Mouse (Mus musculus) liver, embryonic 14.5 days (tissue): ENCODE results near the gene A730071L15Rik. TPM values are rescaled to one million over a fixed set of nuclear protein-coding genes. Genes with fewer than 3 reads are reported as not detected.

ENCODE experiments used
- ATAC-seq: fragments of 200-750 bp; cut with Nextera tagmentation; 2 replicates; pipeline ENCODE4 v1.8.0; 2017; ENCODE audit warnings: moderate number of reproducible peaks, mild to moderate bottlenecking, moderate library complexity; ENCODE audit not compliant: insufficient read depth
- DNase-seq, 3 experiments: peaks; one replicate each; pipeline ENCODE4 v3.0.0-alpha.2; 2012 to 2013; ENCODE audit warnings: low read depth in 3 of 3, low spot score in 3 of 3
- H3K27ac ChIP-seq: fragments of 300-500 bp; sonication (generic); 2 replicates; pipeline ENCODE4 v1.5.1; 2014; ENCODE audit warnings: moderate library complexity, mild to moderate bottlenecking, control low read depth, inconsistent platforms
- H3K27me3 ChIP-seq: fragments of 300-500 bp; sonication (generic); 2 replicates; pipeline ENCODE4 v1.6.1; 2014; ENCODE audit warnings: mild to moderate bottlenecking, low read length, moderate library complexity; ENCODE audit not compliant: control insufficient read depth, insufficient read depth
- H3K36me3 ChIP-seq: fragments of 300-500 bp; sonication (generic); replicated peaks from 2 replicates; pipeline ENCODE4 v1.6.1; 2014; ENCODE audit warnings: low read depth; ENCODE audit not compliant: control insufficient read depth, insufficient read depth
- H3K4me1 ChIP-seq, 2 experiments: fragments of 200-500 bp in 1 of 2; fragments of 300-500 bp in 1 of 2; sonication (generic) in 1 of 2; replicated peaks; 2 replicates each; pipeline ENCODE4 v1.6.1; 2012 to 2014; ENCODE audit warnings: antibody characterized with exemption in 1 of 2, inconsistent platforms in 1 of 2, low read length in 1 of 2; ENCODE audit not compliant: control insufficient read depth in 2 of 2, insufficient read depth in 2 of 2
- H3K4me2 ChIP-seq: fragments of 300-500 bp; sonication (generic); 2 replicates; pipeline ENCODE4 v1.6.1; 2014; ENCODE audit warnings: low read depth, mild to moderate bottlenecking, control low read depth, moderate library complexity
- H3K4me3 ChIP-seq, 2 experiments: fragments of 200-500 bp in 1 of 2; fragments of 300-500 bp in 1 of 2; sonication (generic) in 1 of 2; 2 replicates each; pipeline ENCODE4 v1.5.1; 2012 to 2014; ENCODE audit warnings: low read depth in 2 of 2, low read length in 2 of 2, mild to moderate bottlenecking in 2 of 2, control low read depth in 1 of 2, inconsistent platforms in 1 of 2, moderate library complexity in 1 of 2; ENCODE audit not compliant: insufficient read depth in 1 of 2
- H3K9ac ChIP-seq: fragments of 300-500 bp; sonication (generic); replicated peaks from 2 replicates; pipeline ENCODE4 v1.6.1; 2014; ENCODE audit warnings: mild to moderate bottlenecking, control low read depth, moderate library complexity
- H3K9me3 ChIP-seq: fragments of 300-500 bp; sonication (generic); 2 replicates; pipeline ENCODE4 v1.6.1; 2016; ENCODE audit warnings: low read length, mixed read lengths; ENCODE audit not compliant: control insufficient read depth
- CTCF ChIP-seq: IDR thresholded peaks from 2 replicates; pipeline ENCODE4 v1.5.1; 2016; ENCODE audit warnings: antibody characterized with exemption, low read depth, control low read depth
- EP300 ChIP-seq: IDR thresholded peaks from 2 replicates; pipeline ENCODE4 v1.6.1; 2016; ENCODE audit warnings: antibody characterized with exemption, low read depth
- WGBS: fragments of 180-500 bp; shearing (Covaris S2); extraction: QIAGEN DNeasy Blood & Tissue Kit; methylation state at CpG from one replicate; pipeline ENCODE4 v1.1.7; 2014; ENCODE audit not compliant: insufficient replicate concordance; 5-methylcytosine and 5-hydroxymethylcytosine counted together
- polyA plus RNA-seq, 2 experiments: library from polyadenylated mRNA; depleted of rRNA in 1 of 2; stranded (reverse) in 1 of 2; unstranded in 1 of 2; fragments of >200 nt; fragmentation: Nextera tagmentation in 1 of 2; extraction: Ambion mirVana in 1 of 2; gene quantifications; 2 replicates each; pipeline versions ENCODE4 v1.2.1 to v1.2.3; 2012 to 2014

The A730071L15Rik gene
- polyA plus RNA-seq (2012; rRNA removed) (0.04 and 0.05 TPM in 2 replicates), polyA plus RNA-seq (2014; fragmentation: Nextera tagmentation; extraction: Ambion mirVana) (not detected in 2 replicates)

DNA sequence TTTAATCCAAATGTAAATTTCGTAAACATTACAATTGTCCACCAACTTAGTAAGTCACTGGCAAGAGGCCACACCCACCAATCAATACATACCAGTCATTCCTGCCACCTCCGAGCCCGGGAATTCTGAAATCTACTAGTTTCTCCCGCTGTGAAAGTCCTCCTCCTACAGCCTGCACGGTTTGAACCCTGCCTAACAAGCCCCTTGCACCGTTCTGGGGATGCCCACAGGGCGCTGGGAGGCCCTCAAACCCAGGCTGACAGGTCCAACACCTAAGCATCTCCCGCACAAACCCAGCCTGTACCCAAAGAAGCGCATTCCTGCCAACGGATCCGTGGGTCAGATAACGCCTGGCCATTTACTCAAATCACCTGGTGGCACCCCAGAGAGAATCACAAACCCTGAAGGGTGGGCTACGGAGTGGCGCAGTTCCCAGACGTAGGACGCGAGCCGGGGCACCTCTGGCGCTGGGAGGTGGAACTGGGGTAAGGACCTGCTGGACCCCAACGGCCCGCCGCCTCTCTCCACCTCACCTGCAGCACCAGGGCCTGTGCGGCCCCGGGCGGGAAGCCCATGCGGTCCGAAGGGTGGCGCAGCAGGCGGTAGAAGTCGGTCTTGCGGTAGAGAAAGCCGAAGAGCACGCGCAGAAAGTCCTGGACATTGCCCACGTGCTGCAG, at the start of gene A730071L15Rik:
A730071L15Rik (plus strand) TSS at position 620 of the 677 bp plus-strand sequence.
- peak within 1 kb of the TSS; percentile 73 for H3K9ac ChIP-seq
- H3K4me3 ChIP-seq = peak within 1 kb of the TSS; percentile 69 to 86
- peak in 1 of 3 experiments; percentile 33 for DNase-seq
- no peaks in the 10 kb centered on the region for H3K36me3 ChIP-seq
- H3K27me3 ChIP-seq = no peaks in the 10 kb centered on the region
- under 1% methylated on average over 35 of the region's 35 CpGs for WGBS
- H3K27ac ChIP-seq = peak within 1 kb of the TSS; percentile 62
- ATAC-seq = peak; percentile 66
- H3K9me3 ChIP-seq = no peaks in the 10 kb centered on the region
- H3K4me2 ChIP-seq = peak within 1 kb of the TSS; percentile 85
- TF ChIP-seq EP300 (no peak), CTCF (0 out of 2 replicates have a peak, but pooled peaks have one; percentile 17)
- H3K4me1 ChIP-seq = peaks cover 9 to 13% of the 10 kb centered on the region in 2 experiments

DNA sequence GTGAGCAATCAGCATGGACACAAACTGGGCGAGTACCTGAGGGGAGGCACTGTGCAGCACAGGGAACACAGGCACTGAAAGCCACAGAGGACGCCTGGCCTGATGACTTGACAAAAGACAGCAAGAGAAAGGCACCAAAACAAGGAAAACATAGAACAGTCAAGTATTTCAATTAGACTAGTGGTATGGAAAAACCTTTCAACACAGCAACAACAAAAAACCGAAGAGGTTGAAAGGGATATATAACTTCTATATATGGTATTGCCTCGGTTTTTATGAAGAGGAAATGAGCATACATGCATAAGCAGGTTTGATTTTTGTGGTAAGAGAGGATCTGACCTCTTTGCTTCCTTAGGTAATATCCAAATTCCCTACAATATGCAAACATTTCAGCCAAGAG, 47.0 kb upstream of the A730071L15Rik start:
- TF ChIP-seq EP300 = no peak
- TF ChIP-seq CTCF = no peak
- Histone ChIP-seq H3K9ac (no peak overlapping the region), H3K9me3 (no peaks in the 10 kb centered on the region), H3K4me3 (no peak overlapping the region), H3K36me3 (peaks cover 10% of the 10 kb centered on the region), H3K4me2 (no peak overlapping the region), H3K27me3 (no peaks in the 10 kb centered on the region), H3K27ac (no peak overlapping the region), H3K4me1 (no peaks in the 10 kb centered on the region)
- ATAC-seq (no peak), DNase-seq (no peak)
- WGBS = 57% methylated on average over 4 of the region's 4 CpGs

DNA sequence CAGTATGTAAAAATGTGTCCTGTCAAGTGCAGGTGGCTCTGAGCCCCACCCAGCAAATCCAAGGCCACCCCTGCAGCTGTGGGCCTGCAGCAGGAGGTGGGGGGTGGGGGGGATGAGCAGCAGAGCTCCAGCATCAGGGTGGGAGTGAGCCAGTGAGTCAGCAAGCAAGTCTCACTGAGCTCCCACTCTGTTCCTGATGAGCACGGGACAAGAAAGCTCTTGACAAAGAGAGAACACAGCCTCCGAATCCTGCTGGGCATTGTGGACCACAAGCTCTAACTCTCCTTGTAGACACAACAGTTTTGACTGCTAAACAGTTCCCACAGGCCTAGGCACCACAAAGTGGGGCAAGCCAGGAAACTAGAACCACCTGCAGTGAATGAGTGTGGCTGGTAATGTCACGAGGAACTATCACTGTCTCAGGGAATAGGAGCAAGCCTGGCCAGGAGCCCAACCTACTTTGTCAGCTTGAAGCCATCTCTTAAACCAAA, 45.6 kb upstream of the A730071L15Rik start:
- ATAC-seq = no peak
- TF ChIP-seq EP300 (no peak), CTCF (no peak)
- 45% methylated on average over 3 of the region's 3 CpGs for WGBS
- H3K9me3 ChIP-seq = no peaks in the 10 kb centered on the region
- peaks cover 4% of the 10 kb centered on the region for H3K36me3 ChIP-seq
- no peak overlapping the region for H3K4me2 ChIP-seq
- no peak overlapping the region for H3K9ac ChIP-seq
- H3K27ac ChIP-seq = no peak overlapping the region
- DNase-seq = no peak
- no peaks in the 10 kb centered on the region for H3K27me3 ChIP-seq
- peaks cover 0 to 3% of the 10 kb centered on the region in 2 experiments; a peak in 1 of 4 replicates for H3K4me1 ChIP-seq
- no peak overlapping the region for H3K4me3 ChIP-seq

DNA sequence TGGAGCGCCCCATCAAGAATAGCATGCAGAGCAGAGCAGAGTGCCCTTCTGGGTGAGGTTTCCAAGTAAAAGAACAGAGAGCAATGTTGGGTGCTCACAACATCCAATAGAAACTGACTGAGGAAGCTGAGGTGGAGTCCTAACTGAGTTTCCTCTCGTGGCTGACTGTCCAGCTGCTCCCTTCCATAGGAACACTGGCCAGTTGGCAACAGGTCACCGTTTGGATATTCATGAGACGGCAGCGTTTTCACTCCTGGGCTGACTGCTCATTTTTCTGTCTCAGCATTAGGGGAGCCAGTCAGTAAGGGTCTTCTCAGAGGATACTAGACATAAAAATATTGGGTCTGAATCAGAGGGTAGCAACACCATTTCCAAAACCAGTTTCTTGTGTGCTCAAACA, 43.2 kb upstream of the A730071L15Rik start:
- TF ChIP-seq CTCF (no peak), EP300 (no peak)

DNA sequence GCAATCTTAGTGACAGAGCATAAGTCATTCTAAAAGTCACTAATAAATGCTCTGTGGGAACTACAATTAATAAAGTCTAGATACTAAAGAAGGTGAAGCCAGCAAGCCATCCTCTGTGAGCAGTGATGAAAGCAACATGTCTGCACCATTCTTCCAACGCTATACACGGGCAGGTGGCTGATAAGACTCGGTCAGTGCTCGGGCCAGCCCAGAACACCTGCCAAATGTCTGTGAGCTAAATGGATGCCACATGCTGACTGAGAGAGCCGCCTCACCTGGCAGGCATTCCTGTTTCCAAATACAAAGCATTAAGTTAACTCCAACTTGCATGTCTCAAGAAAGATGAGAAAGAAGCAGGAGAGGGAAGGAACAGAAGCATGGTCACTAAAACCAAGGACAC, 42.7 kb upstream of the A730071L15Rik start:
- WGBS = 65% methylated on average over 5 of the region's 5 CpGs
- no peaks in the 10 kb centered on the region for H3K27me3 ChIP-seq
- no peak overlapping the region for H3K9ac ChIP-seq
- TF ChIP-seq EP300 (no peak), CTCF (no peak)
- no peak for DNase-seq
- H3K36me3 ChIP-seq = no peaks in the 10 kb centered on the region
- H3K4me2 ChIP-seq = no peak overlapping the region
- H3K27ac ChIP-seq = no peak overlapping the region
- H3K4me3 ChIP-seq = no peak overlapping the region
- no peak for ATAC-seq
- H3K4me1 ChIP-seq = peaks cover 0 to 14% of the 10 kb centered on the region in 2 experiments; a peak in 2 of 4 replicates
- H3K9me3 ChIP-seq = no peaks in the 10 kb centered on the region

More for the DNA sequence above, 43.2 kb upstream of the A730071L15Rik start:
- ATAC-seq = no peak
- peaks cover 0 to 14% of the 10 kb centered on the region in 2 experiments; a peak in 2 of 4 replicates for H3K4me1 ChIP-seq
- no peaks in the 10 kb centered on the region for H3K9me3 ChIP-seq
- H3K9ac ChIP-seq = no peak overlapping the region
- no peak for DNase-seq
- H3K4me3 ChIP-seq = no peak overlapping the region
- H3K27me3 ChIP-seq = no peaks in the 10 kb centered on the region
- no peaks in the 10 kb centered on the region for H3K36me3 ChIP-seq
- H3K27ac ChIP-seq = no peak overlapping the region
- H3K4me2 ChIP-seq = no peak overlapping the region
- 70% methylated on average over 5 of the region's 5 CpGs for WGBS
